Mouse (Mus musculus): ENCODE measurements around the gene Pkn3. TPM values are rescaled to one million over a fixed set of nuclear protein-coding genes. Genes with fewer than 3 reads are reported as not detected.

Pkn3 gene
- polyA plus RNA-seq, 1 experiment from 2014 or later: 5.6 TPM

GRCm38 (mm10) chr2:30058418-30058817, 19.1 kb upstream of the Pkn3 start:
- DNase-seq (ENCODE audit: low spot score): no peak
- ATAC-seq (ENCODE audit: low read depth): no peak
- 54% methylated on average over 5 of the region's 5 CpGs for WGBS

DNA sequence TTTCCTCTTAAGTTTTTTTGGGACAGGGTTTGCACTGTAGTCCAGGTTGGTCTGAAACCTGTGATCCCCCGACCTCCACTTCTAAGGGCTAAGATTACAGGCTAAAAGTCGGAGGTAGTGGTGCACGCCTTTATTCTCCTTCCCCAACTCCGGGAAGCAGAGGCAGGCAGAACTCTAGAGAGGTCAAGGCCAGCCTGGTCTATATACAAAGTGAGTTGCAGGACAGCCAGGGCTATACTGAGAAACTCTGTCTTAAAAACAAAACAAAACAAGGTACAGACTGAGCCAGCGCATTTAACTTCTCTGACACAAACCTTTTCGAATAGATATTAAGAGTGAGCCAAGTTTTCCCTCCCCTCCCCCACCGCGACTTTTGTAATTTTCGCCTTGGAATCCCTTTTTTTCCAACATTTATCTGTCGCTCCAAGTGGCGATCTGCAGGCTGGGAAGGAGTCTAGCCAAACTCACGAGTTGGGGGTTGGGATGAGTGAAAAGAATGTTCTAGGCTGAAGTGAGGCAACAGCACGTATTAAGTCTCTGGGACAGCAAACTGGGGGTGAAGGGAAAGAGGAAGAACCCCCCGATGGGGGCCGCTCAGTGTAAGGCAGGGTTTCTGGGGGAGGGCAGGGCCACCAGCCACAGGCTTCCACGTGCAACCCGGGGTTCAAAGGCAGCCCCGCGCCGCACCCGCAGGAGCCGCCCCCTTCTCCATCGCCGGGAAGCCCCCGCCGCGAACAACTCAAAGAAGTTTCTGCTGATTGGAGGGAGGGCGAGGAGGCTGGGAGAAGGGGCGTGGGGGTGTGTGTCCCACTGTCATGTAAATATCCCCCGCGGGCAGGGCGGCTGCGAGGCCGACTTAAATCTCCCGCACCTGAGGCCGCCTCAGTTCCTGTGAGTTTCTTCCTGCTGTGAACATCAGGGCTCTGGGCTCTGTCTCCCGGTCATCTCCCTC, 16.0 kb upstream of the Pkn3 start:
- peak overlapping the region; percentile 80 for H3K9ac ChIP-seq (ENCODE audit: low read depth, low read length)
- H3K4me3 ChIP-seq (ENCODE audit: low read depth, low read length): peak overlapping the region; percentile 58
- H3K27me3 ChIP-seq (replicated peaks; ENCODE audit: control insufficient read depth, insufficient read depth, low read length): no peaks in the 10 kb centered on the region
- H3K36me3 ChIP-seq (ENCODE audit: control insufficient read depth, insufficient read depth, low read length): no peaks in the 10 kb centered on the region
- DNase-seq (ENCODE audit: low spot score) (peak; percentile 93), ATAC-seq (ENCODE audit: low read depth) (peak; percentile 12; the same call in 1 of the 2 replicates)
- WGBS: 10% methylated on average over 28 of the region's 37 CpGs
- H3K27ac ChIP-seq (replicated peaks; ENCODE audit: low read depth, low read length): peak overlapping the region; percentile 85
- peak overlapping the region; percentile 73 for H3K4me2 ChIP-seq (ENCODE audit: low read depth, low read length)
- H3K4me1 ChIP-seq (ENCODE audit: control insufficient read depth, insufficient read depth, low read length): peaks cover 20% of the 10 kb centered on the region
- H3K9me3 ChIP-seq (ENCODE audit: control insufficient read depth, low read length): no peaks in the 10 kb centered on the region

More at GRCm38 (mm10) chr2:30058418-30058817, 19.1 kb upstream of the Pkn3 start:
- H3K36me3 ChIP-seq (ENCODE audit: control insufficient read depth, insufficient read depth, low read length): no peaks in the 10 kb centered on the region
- H3K27me3 ChIP-seq (replicated peaks; ENCODE audit: control insufficient read depth, insufficient read depth, low read length): no peaks in the 10 kb centered on the region
- H3K9me3 ChIP-seq (ENCODE audit: control insufficient read depth, low read length): no peaks in the 10 kb centered on the region
- H3K27ac ChIP-seq (replicated peaks; ENCODE audit: low read depth, low read length): no peak overlapping the region
- H3K9ac ChIP-seq (ENCODE audit: low read depth, low read length): no peak overlapping the region
- H3K4me1 ChIP-seq (ENCODE audit: control insufficient read depth, insufficient read depth, low read length): 0 out of 2 replicates have a peak, but pooled peaks cover 4% of the 10 kb centered on the region
- no peak overlapping the region for H3K4me3 ChIP-seq (ENCODE audit: low read depth, low read length)
- no peak overlapping the region for H3K4me2 ChIP-seq (ENCODE audit: low read depth, low read length)

- no peaks in the 10 kb centered on the region for H3K36me3 ChIP-seq (ENCODE audit: control insufficient read depth, insufficient read depth, low read length)
- H3K9me3 ChIP-seq (ENCODE audit: control insufficient read depth, low read length): no peaks in the 10 kb centered on the region
- H3K4me2 ChIP-seq (ENCODE audit: low read depth, low read length): peak overlapping the region; percentile 73
- peaks cover 20% of the 10 kb centered on the region for H3K4me1 ChIP-seq (ENCODE audit: control insufficient read depth, insufficient read depth, low read length)
- H3K27ac ChIP-seq (replicated peaks; ENCODE audit: low read depth, low read length): peak overlapping the region; percentile 85
- H3K9ac ChIP-seq (ENCODE audit: low read depth, low read length): peak overlapping the region; percentile 80
- peak; percentile 31 for ATAC-seq (ENCODE audit: low read depth)
- under 1% methylated on average over 36 of the region's 40 CpGs for WGBS
- peak; percentile 88 for DNase-seq (ENCODE audit: low spot score)
- H3K4me3 ChIP-seq (ENCODE audit: low read depth, low read length): peak overlapping the region; percentile 58
- H3K27me3 ChIP-seq (replicated peaks; ENCODE audit: control insufficient read depth, insufficient read depth, low read length): no peaks in the 10 kb centered on the region
These were observed 15.0 kb upstream of the Pkn3 start for GRCm38 (mm10) chr2:30062249-30063093.

DNA sequence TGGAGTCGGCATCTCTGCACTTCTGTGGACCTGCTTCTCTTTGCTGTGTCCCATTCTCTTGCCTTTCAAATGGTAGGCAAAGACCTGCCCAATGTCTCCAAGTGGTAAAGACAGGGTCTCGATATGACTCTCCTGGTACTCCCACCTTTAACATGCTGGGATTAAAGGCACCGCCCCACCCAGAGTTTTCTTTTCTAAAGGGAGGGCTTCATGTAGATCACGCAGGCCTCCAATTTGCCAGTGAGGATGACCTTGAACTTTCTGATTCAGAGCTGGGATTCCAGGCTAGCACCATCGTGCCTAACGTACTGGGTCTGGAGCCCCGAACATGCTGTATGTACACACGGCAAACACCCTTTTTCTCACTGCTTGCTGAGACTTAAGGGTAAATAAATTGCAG, 14.2 kb upstream of the Pkn3 start:
- no peaks in the 10 kb centered on the region for H3K27me3 ChIP-seq (replicated peaks; ENCODE audit: control insufficient read depth, insufficient read depth, low read length)
- DNase-seq (ENCODE audit: low spot score): no peak
- H3K27ac ChIP-seq (replicated peaks; ENCODE audit: low read depth, low read length): peak overlapping the region; percentile 85
- no peaks in the 10 kb centered on the region for H3K9me3 ChIP-seq (ENCODE audit: control insufficient read depth, low read length)
- WGBS: 5% methylated on average over 8 of the region's 8 CpGs
- peak overlapping the region; percentile 73 for H3K4me2 ChIP-seq (ENCODE audit: low read depth, low read length)
- H3K4me3 ChIP-seq (ENCODE audit: low read depth, low read length): peak overlapping the region; percentile 58
- peaks cover 5% of the 10 kb centered on the region for H3K36me3 ChIP-seq (ENCODE audit: control insufficient read depth, insufficient read depth, low read length)
- peaks cover 24% of the 10 kb centered on the region for H3K4me1 ChIP-seq (ENCODE audit: control insufficient read depth, insufficient read depth, low read length)
- H3K9ac ChIP-seq (ENCODE audit: low read depth, low read length): peak overlapping the region; percentile 80
- ATAC-seq (ENCODE audit: low read depth): no peak

DNA sequence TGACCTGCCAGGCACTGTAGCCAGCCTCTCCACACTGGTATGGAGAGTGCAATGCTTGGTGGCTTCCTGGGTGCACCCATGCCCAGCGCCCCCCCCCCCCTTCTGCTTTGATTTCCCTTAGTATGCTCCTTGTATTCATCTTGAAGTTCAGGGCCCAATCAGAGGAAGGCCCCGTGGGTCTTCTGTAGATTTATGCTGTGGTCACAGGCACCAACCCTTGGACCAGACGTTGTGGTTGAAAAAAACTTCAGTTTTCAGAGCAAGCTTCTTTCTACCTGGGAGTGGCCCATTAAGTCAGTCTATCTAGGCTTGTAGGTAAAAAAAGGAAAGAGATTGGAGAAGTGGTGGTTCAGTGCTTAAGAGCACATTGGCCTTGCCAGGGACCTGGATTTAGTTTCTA, 13.7 kb upstream of the Pkn3 start:
- H3K27me3 ChIP-seq (replicated peaks; ENCODE audit: control insufficient read depth, insufficient read depth, low read length): no peaks in the 10 kb centered on the region
- peak overlapping the region; percentile 1; the same call in 1 of the 2 replicates for H3K27ac ChIP-seq (replicated peaks; ENCODE audit: low read depth, low read length)
- peaks cover 27% of the 10 kb centered on the region for H3K4me1 ChIP-seq (ENCODE audit: control insufficient read depth, insufficient read depth, low read length)
- no peaks in the 10 kb centered on the region for H3K9me3 ChIP-seq (ENCODE audit: control insufficient read depth, low read length)
- peak overlapping the region; percentile 58 for H3K4me3 ChIP-seq (ENCODE audit: low read depth, low read length)
- H3K36me3 ChIP-seq (ENCODE audit: control insufficient read depth, insufficient read depth, low read length): peaks cover 11% of the 10 kb centered on the region
- peak overlapping the region; percentile 73 for H3K4me2 ChIP-seq (ENCODE audit: low read depth, low read length)
- DNase-seq (ENCODE audit: low spot score) (no peak), ATAC-seq (ENCODE audit: low read depth) (no peak)
- peak overlapping the region; percentile 80 for H3K9ac ChIP-seq (ENCODE audit: low read depth, low read length)
- WGBS: 8% methylated on average over 3 of the region's 3 CpGs

DNA sequence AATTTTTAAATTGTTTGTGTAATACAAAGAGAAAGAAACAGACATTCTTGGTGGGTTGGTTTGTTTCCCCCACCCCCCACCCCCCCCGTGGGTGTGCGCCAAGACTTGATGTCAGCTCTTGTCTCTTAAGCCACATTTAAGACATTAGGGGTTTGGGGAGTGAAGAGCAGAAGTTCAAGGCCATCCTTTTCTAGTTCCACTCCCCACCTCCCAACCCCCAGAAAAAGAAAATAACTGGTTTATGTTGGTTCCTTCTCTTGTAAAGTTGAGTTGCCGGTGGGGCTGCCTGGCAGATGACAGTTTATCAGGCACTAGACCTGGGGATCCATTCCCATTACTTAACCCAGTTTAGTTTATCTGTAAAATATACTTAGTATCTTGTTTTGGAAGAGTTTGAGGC, 13.2 kb upstream of the Pkn3 start:
- Histone ChIP-seq H3K4me3 (ENCODE audit: low read depth, low read length) (peak overlapping the region; percentile 58), H3K27me3 (replicated peaks; ENCODE audit: control insufficient read depth, insufficient read depth, low read length) (no peaks in the 10 kb centered on the region), H3K4me1 (ENCODE audit: control insufficient read depth, insufficient read depth, low read length) (peaks cover 27% of the 10 kb centered on the region), H3K4me2 (ENCODE audit: low read depth, low read length) (peak overlapping the region; percentile 73), H3K36me3 (ENCODE audit: control insufficient read depth, insufficient read depth, low read length) (peaks cover 16% of the 10 kb centered on the region), H3K9ac (ENCODE audit: low read depth, low read length) (peak overlapping the region; percentile 38; the same call in 1 of the 2 replicates), H3K27ac (replicated peaks; ENCODE audit: low read depth, low read length) (0 out of 2 replicates have a peak overlapping the region, but pooled peaks have one; percentile 1), H3K9me3 (ENCODE audit: control insufficient read depth, low read length) (no peaks in the 10 kb centered on the region)
- 46% methylated on average over 3 of the region's 3 CpGs for WGBS
- DNase-seq (ENCODE audit: low spot score): no peak
- no peak for ATAC-seq (ENCODE audit: low read depth)

DNA sequence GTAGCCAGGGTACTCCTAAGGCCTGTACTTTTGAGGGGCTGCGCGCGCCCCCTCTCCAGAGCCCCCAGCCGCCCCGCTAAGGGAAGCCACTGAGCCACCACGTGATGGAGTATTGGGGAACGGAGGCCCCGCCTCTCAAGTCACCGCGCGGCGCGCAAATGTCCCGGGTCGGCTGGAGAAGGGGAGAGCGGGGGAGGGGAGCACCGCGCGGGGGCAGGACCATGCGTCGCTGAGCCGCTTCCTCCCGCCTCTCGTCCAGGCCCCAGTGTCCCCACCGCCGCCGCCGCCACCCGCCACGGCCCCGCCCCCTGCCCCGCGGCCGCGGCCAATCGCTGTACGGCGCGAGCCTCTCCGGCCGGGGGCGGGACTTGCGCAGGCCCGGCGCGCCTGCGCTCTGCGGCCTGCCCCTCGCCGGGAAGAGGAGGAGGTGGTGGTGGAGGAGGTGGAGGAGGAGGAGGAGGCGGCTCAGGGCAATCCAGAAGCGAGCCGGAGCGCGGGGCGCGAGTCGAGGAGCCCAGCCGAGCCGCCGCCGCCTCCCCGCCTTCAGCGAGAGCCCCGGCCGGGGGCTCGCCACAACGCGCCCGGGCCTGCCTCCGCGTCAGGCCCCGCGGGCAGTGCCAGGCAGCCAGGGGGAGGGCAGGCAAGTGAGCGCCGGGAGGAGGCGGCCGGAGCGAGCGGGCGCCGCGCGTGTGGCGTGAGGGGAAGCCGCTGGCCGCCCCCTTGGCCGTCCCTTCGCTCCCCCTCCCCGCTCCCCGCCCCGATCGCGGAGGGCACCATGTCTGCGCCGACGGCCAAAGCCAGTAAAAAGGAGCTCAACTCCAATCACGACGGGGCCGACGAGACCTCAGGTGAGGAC, 11.2 kb upstream of the Pkn3 start:
- peak overlapping the region; percentile 99 for H3K27ac ChIP-seq (replicated peaks; ENCODE audit: low read depth, low read length)
- H3K36me3 ChIP-seq (ENCODE audit: control insufficient read depth, insufficient read depth, low read length): peaks cover 30% of the 10 kb centered on the region
- H3K4me1 ChIP-seq (ENCODE audit: control insufficient read depth, insufficient read depth, low read length): peaks cover 27% of the 10 kb centered on the region
- H3K9me3 ChIP-seq (ENCODE audit: control insufficient read depth, low read length): no peaks in the 10 kb centered on the region
- DNase-seq (ENCODE audit: low spot score) (peak; percentile 97), ATAC-seq (ENCODE audit: low read depth) (peak; percentile 93)
- no peaks in the 10 kb centered on the region for H3K27me3 ChIP-seq (replicated peaks; ENCODE audit: control insufficient read depth, insufficient read depth, low read length)
- H3K4me3 ChIP-seq (ENCODE audit: low read depth, low read length): peak overlapping the region; percentile 93
- peak overlapping the region; percentile 99 for H3K9ac ChIP-seq (ENCODE audit: low read depth, low read length)
- 0% methylated on average over 15 of the region's 101 CpGs for WGBS
- peak overlapping the region; percentile 79 for H3K4me2 ChIP-seq (ENCODE audit: low read depth, low read length)
